Mouse (Mus musculus) CH12.LX (cell line): Measurements from ENCODE around the gene Hmmr. TPM values are rescaled to one million over a fixed set of nuclear protein-coding genes. Genes with fewer than 3 reads are reported as not detected.

Experiments used
- DNase-seq: peaks from one replicate; pipeline ENCODE4 v3.0.0-alpha.2; 2013; ENCODE audit errors: extremely low read depth
- H3K27ac ChIP-seq: 2 replicates; pipeline ENCODE4 v1.5.1; 2012; ENCODE audit warnings: low read depth, mild to moderate bottlenecking, control low read depth, moderate library complexity; ENCODE audit not compliant: insufficient read depth
- H3K27me3 ChIP-seq: replicated peaks from 2 replicates; pipeline ENCODE3; 2012; ENCODE audit warnings: inconsistent platforms
- H3K36me3 ChIP-seq, 2 experiments: replicated peaks in 1 of 2; 2 replicates each; pipeline versions ENCODE3 to v1.6.1; 2012; ENCODE audit warnings: inconsistent platforms in 1 of 2, low read length in 1 of 2, mild to moderate bottlenecking in 1 of 2, mixed read lengths in 1 of 2, moderate library complexity in 1 of 2; ENCODE audit not compliant: control insufficient read depth in 1 of 2, insufficient read depth in 1 of 2
- H3K4me1 ChIP-seq, 2 experiments: 2 replicates each; pipeline ENCODE4 v1.6.1; 2012; ENCODE audit warnings: inconsistent platforms in 1 of 2, moderate library complexity in 1 of 2; ENCODE audit not compliant: insufficient read depth in 2 of 2, control insufficient read depth in 1 of 2
- H3K4me2 ChIP-seq: 2 replicates; pipeline ENCODE4 v1.6.1; 2012; ENCODE audit warnings: low read depth, mild to moderate bottlenecking, control low read depth; ENCODE audit not compliant: poor library complexity, insufficient read depth, severe bottlenecking
- H3K4me3 ChIP-seq, 3 experiments: fragments of 150-350 bp in 1 of 3; sonication (generic) in 1 of 3; replicated peaks in 1 of 3; 2 replicates each; pipeline versions ENCODE3 to v1.5.1; 2011 to 2012; ENCODE audit warnings: low read depth in 2 of 3, low read length in 2 of 3, mild to moderate bottlenecking in 2 of 3, moderate library complexity in 2 of 3, control low read depth in 1 of 3, improper control_type of control experiment in 1 of 3, inconsistent platforms in 1 of 3, mixed read lengths in 1 of 3; ENCODE audit not compliant: poor library complexity in 1 of 3
- H3K79me2 ChIP-seq: replicated peaks from 2 replicates; pipeline ENCODE4 v1.6.1; 2012; ENCODE audit warnings: mild to moderate bottlenecking, moderate library complexity; ENCODE audit not compliant: control insufficient read depth, poor library complexity, insufficient read depth, severe bottlenecking; ENCODE audit errors: extremely low read depth
- H3K9ac ChIP-seq: 2 replicates; pipeline ENCODE4 v1.6.1; 2012; ENCODE audit warnings: low read depth, mild to moderate bottlenecking, control low read depth, moderate library complexity; ENCODE audit not compliant: insufficient read depth
- H3K9me3 ChIP-seq: replicated peaks from 2 replicates; pipeline ENCODE3; 2012; ENCODE audit warnings: low read length, inconsistent platforms, mixed read lengths
- BHLHE40 ChIP-seq: IDR thresholded peaks from 2 replicates; pipeline ENCODE4 v1.6.1; 2011; ENCODE audit warnings: mild to moderate bottlenecking, low read depth, low read length, improper control_type of control experiment
- CHD1 ChIP-seq: IDR thresholded peaks from 2 replicates; pipeline ENCODE4 v1.6.1; 2012; ENCODE audit warnings: low read depth, low read length, improper control_type of control experiment, inconsistent platforms
- CHD2 ChIP-seq: IDR thresholded peaks from 2 replicates; pipeline ENCODE4 v1.6.1; 2011; ENCODE audit warnings: low read length, improper control_type of control experiment
- E2F4 ChIP-seq: IDR thresholded peaks from 2 replicates; pipeline ENCODE4 v1.6.1; 2011; ENCODE audit warnings: low read depth, low read length, improper control_type of control experiment; ENCODE audit not compliant: insufficient replicate concordance
- ELF1 ChIP-seq: IDR thresholded peaks from 2 replicates; pipeline ENCODE4 v1.6.1; 2014; ENCODE audit warnings: low read depth, mild to moderate bottlenecking, inconsistent platforms, low read length, improper control_type of control experiment
- ETS1 ChIP-seq: conservative IDR thresholded peaks from 2 replicates; pipeline ENCODE4 v1.6.1; 2012; ENCODE audit warnings: low read depth, mild to moderate bottlenecking, inconsistent platforms, low read length, improper control_type of control experiment, moderate library complexity
- GABPA ChIP-seq: IDR thresholded peaks from 2 replicates; pipeline ENCODE4 v1.6.1; 2012; ENCODE audit warnings: low read depth, low read length, improper control_type of control experiment, inconsistent platforms; ENCODE audit not compliant: insufficient replicate concordance
- JUN ChIP-seq: IDR thresholded peaks from 2 replicates; pipeline ENCODE4 v1.6.1; 2011; ENCODE audit warnings: low read depth, mild to moderate bottlenecking, low read length, improper control_type of control experiment, moderate library complexity; ENCODE audit not compliant: insufficient read depth
- JUND ChIP-seq: conservative IDR thresholded peaks from 2 replicates; pipeline ENCODE4 v1.6.1; 2011; ENCODE audit warnings: low read depth, low read length, improper control_type of control experiment
- KAT2A ChIP-seq: IDR thresholded peaks from 2 replicates; pipeline ENCODE4 v1.6.1; 2012; ENCODE audit warnings: low read length, improper control_type of control experiment, inconsistent platforms; ENCODE audit not compliant: insufficient replicate concordance
- MAZ ChIP-seq: IDR thresholded peaks from 2 replicates; pipeline ENCODE4 v1.6.1; 2012; ENCODE audit warnings: low read depth, mild to moderate bottlenecking, inconsistent platforms, low read length, improper control_type of control experiment, moderate library complexity
- MEF2A ChIP-seq: IDR thresholded peaks from 2 replicates; pipeline ENCODE4 v1.6.1; 2014; ENCODE audit warnings: low read depth, mild to moderate bottlenecking, inconsistent platforms, low read length, improper control_type of control experiment, borderline replicate concordance
- MXI1 ChIP-seq: IDR thresholded peaks from 2 replicates; pipeline ENCODE4 v1.6.1; 2011; ENCODE audit warnings: mild to moderate bottlenecking, low read depth, low read length, improper control_type of control experiment
- NRF1 ChIP-seq: IDR thresholded peaks from 2 replicates; pipeline ENCODE4 v1.6.1; 2014; ENCODE audit warnings: low read depth, mild to moderate bottlenecking, inconsistent platforms, low read length, improper control_type of control experiment, moderate library complexity
- POLR2A ChIP-seq: IDR thresholded peaks from 2 replicates; pipeline ENCODE4 v1.6.1; 2011; ENCODE audit warnings: low read depth, mild to moderate bottlenecking, improper control_type of control experiment, low read length
- POLR2AphosphoS2 ChIP-seq: IDR thresholded peaks from 2 replicates; pipeline ENCODE4 v1.6.1; 2011; ENCODE audit warnings: low read depth, low read length, improper control_type of control experiment
- RCOR1 ChIP-seq: conservative IDR thresholded peaks from 2 replicates; pipeline ENCODE4 v1.6.1; 2012; ENCODE audit warnings: low read depth, mild to moderate bottlenecking, inconsistent platforms, low read length, improper control_type of control experiment
- SIN3A ChIP-seq: IDR thresholded peaks from 2 replicates; pipeline ENCODE4 v1.6.1; 2012; ENCODE audit warnings: low read length, improper control_type of control experiment, inconsistent platforms
- SMC3 ChIP-seq: IDR thresholded peaks from 2 replicates; pipeline ENCODE4 v1.6.1; 2011; ENCODE audit warnings: low read depth, low read length, improper control_type of control experiment
- TBP ChIP-seq: conservative IDR thresholded peaks from 2 replicates; pipeline ENCODE4 v1.6.1; 2011; ENCODE audit warnings: low read depth, low read length, improper control_type of control experiment
- USF2 ChIP-seq: conservative IDR thresholded peaks from 2 replicates; pipeline ENCODE4 v1.6.1; 2011; ENCODE audit warnings: low read depth, low read length, improper control_type of control experiment
- ZC3H11A ChIP-seq: IDR thresholded peaks from 2 replicates; pipeline ENCODE4 v1.6.1; 2012; ENCODE audit warnings: low read depth, mild to moderate bottlenecking, inconsistent platforms, low read length, improper control_type of control experiment
- ZMIZ1 ChIP-seq: IDR thresholded peaks from 2 replicates; pipeline ENCODE4 v1.6.1; 2012; ENCODE audit warnings: low read depth, mild to moderate bottlenecking, inconsistent platforms, low read length, improper control_type of control experiment
- ZNF384 ChIP-seq: IDR thresholded peaks from 2 replicates; pipeline ENCODE4 v1.6.1; 2012; ENCODE audit warnings: low read depth, low read length, improper control_type of control experiment, inconsistent platforms
- dilution Hi-C: fragments of 300-500 bp; cut with MboI; formaldehyde crosslinking; loops from 2 replicates; pipeline ENCODE4 v1.14.3; 2020; ENCODE audit warnings: low sequenced_read_pairs; ENCODE audit not compliant: extremely low pct_unique_long_range_greater_than_20kb, extremely low pct_ligation_motif_present
- in situ Hi-C: fragments of 300-500 bp; cut with MboI; formaldehyde crosslinking; loops from 3 replicates; pipeline ENCODE4 v1.14.3; 2019; ENCODE audit warnings: low sequenced_read_pairs, low pct_ligation_motif_present, low pct_unique_long_range_greater_than_20kb, mixed read lengths
- polyA plus RNA-seq: library from polyadenylated mRNA; unstranded; fragments of >175 nt; gene quantifications from 2 replicates; pipeline ENCODE4 v1.2.1, GENCODE M21; 2012; ENCODE audit warnings: low read depth; ENCODE audit not compliant: insufficient read length
- total RNA-seq, 2 experiments: library from RNA; depleted of rRNA; stranded (reverse); fragments of 300-350 nt in 1 of 2; fragments of >200 nt in 1 of 2; gene quantifications; 2 replicates each; pipeline ENCODE4 v1.2.3; 2012 to 2014

Hmmr gene
- total and polyA plus RNA-seq, 3 experiments, result 64.2 to 109 (median 64.3) TPM

- Histone ChIP-seq H3K27me3 (no peaks in the 10 kb centered on the region), H3K4me1 (peaks cover 7 to 20% of the 10 kb centered on the region in 2 experiments), H3K36me3 (peaks cover 24 to 42% of the 10 kb centered on the region in 2 experiments), H3K27ac (no peak overlapping the region), H3K9ac (no peak overlapping the region), H3K79me2 (peaks cover 49% of the 10 kb centered on the region), H3K4me3 (peak overlapping the region in 2 of 3 experiments; percentile 12 to 89), H3K9me3 (no peaks in the 10 kb centered on the region), H3K4me2 (peak overlapping the region; percentile 87; the same call in 1 of the 2 replicates)
- TF ChIP-seq SMC3 (no peak), ETS1 (no peak), BHLHE40 (no peak), GABPA (no peak), JUND (no peak), RCOR1 (no peak), MAZ (no peak), POLR2AphosphoS2 (no peak), KAT2A (no peak), CHD1 (no peak), ZMIZ1 (no peak), USF2 (no peak), CHD2 (no peak), MXI1 (no peak), JUN (no peak), ELF1 (no peak), SIN3A (no peak)
- in situ Hi-C loops, result loop anchor here (10.0 kb wide), 1 partner anchor 64 kb away; the partner anchor contains the start of gene Ccng1
- DNase-seq, result no peak
- dilution Hi-C loops, result no loop called here
These were observed 42.6 kb downstream of the Hmmr start for GRCm38 (mm10) chr11:40690444-40691127.

- TF ChIP-seq ZC3H11A (no peak), TBP (no peak), ZNF384 (no peak), ELF1 (no peak), POLR2A (no peak), MEF2A (no peak), MXI1 (no peak), E2F4 (no peak), RCOR1 (no peak), SMC3 (no peak), NRF1 (no peak)
- DNase-seq, result no peak
- in situ Hi-C loops (no loop called here), dilution Hi-C loops (no loop called here)
- no peak overlapping the region for H3K9ac ChIP-seq
- H3K27ac ChIP-seq, result no peak overlapping the region
- H3K4me1 ChIP-seq, result no peaks in the 10 kb centered on the region
- H3K4me3 ChIP-seq, result no peak overlapping the region
- H3K36me3 ChIP-seq, result peaks cover 76 to 96% of the 10 kb centered on the region in 2 experiments
- no peaks in the 10 kb centered on the region for H3K27me3 ChIP-seq
- H3K9me3 ChIP-seq, result no peaks in the 10 kb centered on the region
- H3K4me2 ChIP-seq, result no peak overlapping the region
- peaks cover 14% of the 10 kb centered on the region for H3K79me2 ChIP-seq
These were observed 49.9 kb downstream of the Hmmr start for GRCm38 (mm10) chr11:40683295-40683694.
